Mouse (Mus musculus) erythroblast, embryonic 14.5 days (primary cell): ENCODE results near the gene Aco2. TPM values are rescaled to one million over a fixed set of nuclear protein-coding genes. Genes with fewer than 3 reads are reported as not detected.

Source experiments
- H3K27me3 ChIP-seq: 2 replicates; pipeline ENCODE4 v1.6.1; 2012; ENCODE audit warnings: inconsistent platforms; ENCODE audit not compliant: control insufficient read depth
- H3K36me3 ChIP-seq: 2 replicates; pipeline ENCODE4 v1.6.1; 2012; ENCODE audit warnings: mild to moderate bottlenecking, inconsistent platforms; ENCODE audit not compliant: control insufficient read depth
- H3K4me1 ChIP-seq: 2 replicates; pipeline ENCODE4 v1.6.1; 2012; ENCODE audit warnings: inconsistent platforms; ENCODE audit not compliant: control insufficient read depth
- H3K4me3 ChIP-seq: replicated peaks from 2 replicates; pipeline ENCODE3; 2012; ENCODE audit warnings: moderate library complexity, mild to moderate bottlenecking, inconsistent platforms
- H3K9me3 ChIP-seq: 2 replicates; pipeline ENCODE4 v1.6.1; 2012; ENCODE audit warnings: low read length, inconsistent platforms, mixed read lengths; ENCODE audit not compliant: control insufficient read depth
- GATA1 ChIP-seq: IDR thresholded peaks from 2 replicates; pipeline ENCODE4 v1.6.1; 2012; ENCODE audit warnings: low read length, inconsistent platforms, mixed read lengths
- TAL1 ChIP-seq: IDR thresholded peaks from 3 replicates; pipeline ENCODE4 v1.6.1; 2012; ENCODE audit warnings: low read length, inconsistent platforms, mixed read lengths
- polyA plus RNA-seq: library from polyadenylated mRNA; stranded (reverse); fragments of >175 nt; gene quantifications from 2 replicates; pipeline ENCODE4 v1.2.3, GENCODE M21; 2012

Gene Aco2
- polyA plus RNA-seq, 1 experiment: 19.1 TPM

- Histone ChIP-seq H3K27me3 (no peaks in the 10 kb centered on the region), H3K4me1 (peaks cover 37% of the 10 kb centered on the region), H3K4me3 (peak overlapping the region; percentile 80), H3K36me3 (peaks cover 17% of the 10 kb centered on the region), H3K9me3 (no peaks in the 10 kb centered on the region)
- TF ChIP-seq TAL1: no peak
- TF ChIP-seq GATA1: no peak
Observed at GRCm38 (mm10) chr15:81961078-81961451, 89.0 kb downstream of the Aco2 start.

DNA sequence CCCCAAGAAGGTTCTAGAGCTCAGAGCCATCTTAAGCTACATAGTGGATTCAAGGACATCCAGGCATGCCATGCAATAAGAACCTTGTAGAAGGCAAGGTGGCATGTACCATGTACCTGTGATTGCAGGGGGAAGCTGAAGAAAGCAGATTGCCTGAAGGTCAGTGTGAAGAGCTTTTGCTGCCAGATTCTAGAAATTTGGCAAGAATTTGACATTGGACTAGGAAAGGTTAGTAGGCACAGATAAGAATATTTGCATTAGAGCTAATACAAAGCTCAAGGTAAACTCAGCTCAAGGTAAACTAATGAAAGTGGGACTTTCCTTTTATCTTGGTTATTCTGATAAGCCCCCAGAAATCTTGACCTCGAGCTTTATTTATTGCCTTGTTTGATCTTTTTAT, 92.2 kb downstream of the Aco2 start:
- peaks cover 35% of the 10 kb centered on the region for H3K4me1 ChIP-seq
- no peak overlapping the region for H3K4me3 ChIP-seq
- H3K36me3 ChIP-seq: no peaks in the 10 kb centered on the region
- no peak for TF ChIP-seq GATA1
- TF ChIP-seq TAL1: no peak
- H3K27me3 ChIP-seq: no peaks in the 10 kb centered on the region; the same call in 1 of the 2 replicates
- no peaks in the 10 kb centered on the region for H3K9me3 ChIP-seq

Other genes with a start within 250 kb of the Aco2 start
- 0.52 and 0.74 TPM in 2 replicates for gene L3mbtl2, start 208.4 kb upstream of the Aco2 start, polyA plus RNA-seq
- 0.03 TPM in 1 of 2 replicates, not detected in the other for gene Chadl, start 175.0 kb upstream of the Aco2 start, polyA plus RNA-seq
- 0.78 and 0.85 TPM in 2 replicates for gene Zc3h7b, start 127.3 kb upstream of the Aco2 start, polyA plus RNA-seq
- 43.1 and 44.2 TPM in 2 replicates for gene Rangap1, start 126.8 kb upstream of the Aco2 start, polyA plus RNA-seq
- 0.26 and 0.90 TPM in 2 replicates for gene Tef, start 69.9 kb upstream of the Aco2 start, polyA plus RNA-seq
- 1.7 and 2.3 TPM in 2 replicates for gene Tob2, start 13.5 kb upstream of the Aco2 start, polyA plus RNA-seq
- gene Phf5a, start 398 bp upstream of the Aco2 start, polyA plus RNA-seq: 1.9 and 3.0 TPM in 2 replicates
- 5.2 and 7.4 TPM in 2 replicates for gene Polr3h, start 53.9 kb downstream of the Aco2 start, polyA plus RNA-seq
- gene Csdc2, start 64.5 kb downstream of the Aco2 start, polyA plus RNA-seq: not detected in 2 replicates
- 4.2 and 6.3 TPM in 2 replicates for gene Pmm1, start 88.6 kb downstream of the Aco2 start, polyA plus RNA-seq
- not detected in 2 replicates for gene 1700029P11Rik, start 108.2 kb downstream of the Aco2 start, polyA plus RNA-seq
- gene Xrcc6, start 115.5 kb downstream of the Aco2 start, polyA plus RNA-seq: 1.2 and 1.4 TPM in 2 replicates
- 2.9 and 4.2 TPM in 2 replicates for gene Desi1, start 161.6 kb downstream of the Aco2 start, polyA plus RNA-seq
- 3.0 and 10.5 TPM in 2 replicates for gene Snu13, start 175.3 kb downstream of the Aco2 start, polyA plus RNA-seq
- 0.01 TPM in 1 of 2 replicates, not detected in the other for gene 4930407I10Rik, start 186.8 kb downstream of the Aco2 start, polyA plus RNA-seq
- gene Mei1, start 197.7 kb downstream of the Aco2 start, polyA plus RNA-seq: not detected in 2 replicates